Mouse (Mus musculus) thymus, postnatal 25 days (tissue): ENCODE results near the gene Gm11492.

Source experiments
- DNase-seq: peaks from one replicate; pipeline ENCODE4 v3.0.0; 2022

The Gm11492 gene

DNA sequence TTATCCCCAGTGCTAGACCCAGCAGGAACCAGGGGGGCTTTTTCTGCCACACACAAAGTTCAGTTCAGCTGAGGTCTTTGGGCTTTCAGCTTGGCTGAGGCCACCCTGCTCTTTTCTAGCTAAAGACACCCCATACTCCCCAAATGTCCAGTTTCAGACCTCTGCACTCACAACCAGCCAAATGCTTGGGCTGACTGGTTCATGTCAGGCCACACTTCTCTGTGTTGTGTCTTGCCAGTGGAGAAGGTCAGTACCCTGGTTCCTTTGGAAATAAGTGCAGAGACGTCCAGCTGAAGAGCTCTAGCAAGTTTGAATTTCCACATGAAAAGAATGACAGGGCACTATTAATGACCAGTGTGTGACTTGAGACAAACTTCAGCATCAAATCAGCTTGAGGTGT, 13.3 kb downstream of the Gm11492 start:
- no peak for DNase-seq

DNA sequence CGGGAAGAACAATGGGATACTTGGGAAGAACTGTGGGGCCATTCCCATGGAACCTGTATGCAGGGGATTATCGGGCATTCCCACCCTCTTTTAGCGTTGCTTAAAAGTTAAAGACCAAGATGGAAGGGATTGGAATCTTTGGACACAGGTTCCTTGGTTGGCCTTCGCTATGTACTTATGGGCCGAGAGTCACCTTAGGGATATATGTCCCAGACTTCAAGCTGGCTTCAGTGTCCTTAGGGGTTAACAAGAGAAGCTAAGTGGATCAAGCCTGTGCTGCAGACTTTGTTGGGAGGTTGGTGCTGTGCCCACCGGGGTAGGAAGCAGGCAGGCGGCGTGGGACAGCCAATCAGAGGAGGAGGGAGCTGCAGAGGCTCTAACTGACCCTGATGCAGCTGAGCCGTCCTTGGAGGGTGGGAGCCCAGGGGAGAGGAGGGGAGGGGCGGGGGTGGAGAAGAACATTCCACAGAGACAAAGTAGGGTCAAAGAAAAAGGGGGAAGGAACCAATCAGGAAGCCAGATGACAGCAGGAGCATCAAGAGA, 14.2 kb downstream of the Gm11492 start:
- no peak for DNase-seq

DNA sequence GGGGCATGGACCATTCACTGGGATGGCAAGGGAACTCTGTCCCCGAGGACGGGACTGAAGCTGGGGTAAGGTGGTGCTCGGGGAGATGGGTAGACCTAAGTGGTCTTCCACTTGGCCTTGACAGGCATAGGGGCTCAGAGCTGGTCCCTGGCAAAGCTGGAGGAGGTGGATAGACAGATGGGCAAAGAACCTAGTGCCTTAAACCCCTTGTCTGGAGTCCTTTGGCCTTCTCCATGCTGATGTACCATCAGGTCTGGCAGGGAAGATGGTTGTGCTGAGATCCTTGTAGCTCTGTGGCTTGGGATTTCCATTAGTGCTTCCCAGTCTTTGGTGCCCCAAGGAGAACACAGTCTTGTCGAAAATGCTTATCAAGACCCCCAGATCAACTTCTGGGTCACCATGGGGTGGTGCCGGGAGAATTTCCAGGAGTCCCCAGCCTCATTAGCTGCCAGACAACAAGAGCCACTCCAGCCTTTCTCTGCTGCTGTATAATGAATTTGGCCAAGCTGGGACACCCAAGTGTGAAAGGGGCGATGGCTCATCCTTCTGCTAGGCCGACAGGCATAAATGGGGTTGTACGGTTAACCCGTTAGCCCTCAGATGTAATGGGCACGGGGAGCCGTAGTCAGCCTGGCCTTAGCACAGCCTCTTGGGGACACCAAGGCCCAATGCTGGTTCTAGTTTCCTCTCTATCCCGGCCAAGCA, 14.9 kb downstream of the Gm11492 start:
- no peak for DNase-seq

DNA sequence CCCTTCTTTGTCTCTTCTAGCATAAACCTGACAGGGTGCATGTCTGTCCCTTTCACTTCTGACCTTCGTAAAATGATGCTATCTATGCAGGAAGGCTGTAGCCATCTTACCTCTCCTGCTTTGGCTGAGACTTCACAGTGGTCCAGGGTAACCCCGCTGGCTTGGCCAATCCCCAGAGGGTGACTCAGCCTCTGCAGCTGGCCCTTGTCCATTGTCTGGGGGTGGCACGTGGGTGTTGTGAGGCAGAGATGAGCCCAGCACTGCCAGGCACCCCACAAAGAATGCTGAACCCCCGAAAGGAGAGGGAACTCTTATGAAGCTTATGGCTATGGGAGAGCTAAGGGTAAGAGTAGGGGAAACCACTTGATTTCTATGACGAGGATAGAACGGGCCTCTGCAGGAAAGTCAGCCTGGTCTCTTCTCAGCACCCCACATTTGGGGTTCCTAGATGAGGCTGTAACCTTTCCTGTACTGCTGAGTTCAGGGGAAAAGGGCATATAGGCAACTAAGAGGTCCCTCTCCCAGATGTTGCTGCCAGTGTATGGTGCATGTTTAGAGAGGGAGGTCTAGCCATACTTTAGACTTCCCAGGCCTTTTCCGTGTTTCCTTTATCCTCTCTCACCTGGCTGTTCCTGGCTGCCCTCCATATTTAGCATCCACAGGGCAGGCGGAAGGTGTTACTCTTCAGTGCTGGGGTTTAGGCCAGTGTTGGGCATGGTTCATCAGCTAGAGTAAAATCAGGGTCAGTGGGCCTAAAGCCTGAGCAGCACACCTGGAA, 15.7 kb downstream of the Gm11492 start:
- DNase-seq, result no peak

DNA sequence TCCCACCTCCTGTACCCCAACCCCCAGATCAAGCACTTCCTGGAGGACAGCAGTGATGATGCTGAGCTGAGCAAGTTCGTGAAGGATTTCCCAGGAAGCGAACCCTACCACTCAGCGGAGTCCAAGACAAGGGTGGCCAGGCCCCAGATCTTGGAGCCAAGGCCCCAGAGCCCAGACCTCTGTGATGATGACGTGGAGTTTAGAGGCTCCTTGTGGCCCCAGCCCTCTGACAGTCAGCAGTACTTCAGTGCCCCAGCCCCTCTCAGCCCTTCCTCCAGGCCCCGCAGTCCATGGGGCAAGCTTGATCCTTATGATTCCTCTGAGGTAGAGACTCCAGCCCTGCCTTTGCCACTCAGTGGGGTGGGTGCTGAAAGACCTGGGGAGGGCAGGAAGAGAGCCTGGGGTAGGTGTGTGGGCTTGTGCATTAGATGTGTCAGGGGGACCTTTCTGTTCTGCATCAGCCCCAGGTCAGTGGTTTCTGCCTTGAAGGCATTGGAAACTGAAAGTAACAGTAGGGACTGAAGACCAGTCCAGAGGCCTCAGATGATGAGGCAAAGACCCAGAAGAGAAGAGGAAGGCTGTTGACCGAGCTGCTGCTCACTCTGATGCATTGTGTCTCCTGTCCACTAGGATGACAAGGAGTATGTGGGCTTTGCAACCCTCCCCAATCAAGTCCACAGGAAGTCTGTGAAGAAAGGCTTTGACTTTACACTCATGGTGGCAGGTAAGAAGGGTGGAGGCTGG, 17.0 kb downstream of the Gm11492 start:
- no peak for DNase-seq

DNA sequence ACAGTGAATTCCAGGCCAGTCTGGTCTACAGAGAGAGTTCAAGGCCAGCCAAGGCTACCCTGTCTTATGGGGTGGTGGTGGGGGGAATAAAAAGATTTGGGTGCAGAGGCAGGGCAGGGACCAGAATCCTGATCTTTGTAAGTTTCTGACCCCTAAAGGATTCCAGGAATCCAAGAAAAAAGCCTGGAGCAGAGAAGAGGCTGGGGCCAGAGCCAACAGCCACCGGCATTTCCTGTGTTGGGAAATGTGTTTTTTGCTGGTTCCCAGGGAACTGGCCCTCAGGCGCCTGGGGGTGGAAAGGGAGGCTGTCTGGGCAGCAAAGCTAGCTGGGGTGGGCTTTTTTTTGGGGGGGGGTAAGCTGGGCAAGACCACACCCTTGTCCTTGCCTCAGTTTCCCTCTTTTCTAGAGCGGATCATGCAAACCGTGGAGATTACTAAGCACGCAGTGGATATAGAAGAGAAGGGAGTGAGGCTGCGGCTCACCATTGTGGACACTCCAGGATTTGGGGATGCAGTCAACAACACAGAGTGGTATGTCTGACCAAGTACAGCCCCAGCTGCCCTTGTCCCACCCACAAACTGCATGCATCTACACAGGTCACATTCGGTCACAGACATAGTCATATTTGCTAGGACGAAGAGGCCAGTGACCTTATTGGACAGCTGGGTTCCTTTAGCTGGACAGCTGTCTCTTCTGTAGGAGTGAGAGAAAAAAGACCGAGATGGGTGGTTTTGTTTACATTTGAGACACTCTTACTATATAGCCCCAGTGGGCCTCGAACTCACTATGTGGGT, 18.5 kb downstream of the Gm11492 start:
- DNase-seq, result no peak

DNA sequence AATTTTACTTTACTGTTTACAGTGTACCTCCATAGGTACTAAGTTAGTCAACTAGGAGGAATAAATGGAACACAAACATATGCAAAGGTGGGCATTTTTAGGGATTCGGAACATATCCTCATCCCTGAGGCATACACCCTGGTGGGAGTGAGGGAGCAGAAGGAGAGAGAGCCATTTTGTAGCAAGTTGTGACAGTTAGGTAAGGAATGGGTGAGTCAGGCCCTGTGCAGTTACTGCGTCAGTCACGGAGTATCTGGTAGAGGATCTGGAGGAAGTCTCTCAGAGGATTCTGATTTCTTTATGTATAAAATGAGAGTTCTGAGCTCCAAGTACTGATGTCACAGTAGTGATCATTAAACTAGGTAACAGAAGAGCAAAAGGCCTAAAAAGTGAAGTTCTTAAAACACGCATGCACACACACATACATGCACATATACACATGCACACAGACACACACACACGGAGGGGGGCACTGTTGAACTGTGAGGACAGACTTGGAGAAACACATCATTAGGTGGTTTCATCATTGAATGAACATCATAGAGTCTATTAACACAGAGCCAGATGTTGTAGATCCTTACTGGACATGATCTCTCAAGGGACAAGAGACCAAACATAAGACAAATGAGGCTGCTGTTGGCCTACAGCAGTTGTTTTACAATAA, 20.9 kb downstream of the Gm11492 start:
- DNase-seq, result no peak

DNA sequence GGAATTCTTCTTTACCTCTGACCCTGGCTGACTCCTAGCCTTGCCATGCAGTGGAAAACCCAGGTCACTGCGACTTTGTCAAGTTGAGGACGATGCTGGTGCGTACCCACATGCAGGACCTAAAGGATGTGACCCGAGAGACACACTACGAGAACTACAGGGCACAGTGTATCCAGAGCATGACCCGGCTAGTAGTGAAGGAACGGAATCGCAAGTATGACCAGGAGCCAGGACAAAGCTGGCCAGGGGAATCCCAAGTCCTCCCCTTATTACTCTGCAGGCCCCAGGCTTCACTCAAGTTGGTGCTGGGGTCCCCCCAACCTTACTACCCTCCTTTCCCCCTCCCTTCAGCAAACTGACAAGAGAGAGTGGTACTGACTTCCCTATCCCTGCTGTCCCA, 23.2 kb downstream of the Gm11492 start:
- no peak for DNase-seq

DNA sequence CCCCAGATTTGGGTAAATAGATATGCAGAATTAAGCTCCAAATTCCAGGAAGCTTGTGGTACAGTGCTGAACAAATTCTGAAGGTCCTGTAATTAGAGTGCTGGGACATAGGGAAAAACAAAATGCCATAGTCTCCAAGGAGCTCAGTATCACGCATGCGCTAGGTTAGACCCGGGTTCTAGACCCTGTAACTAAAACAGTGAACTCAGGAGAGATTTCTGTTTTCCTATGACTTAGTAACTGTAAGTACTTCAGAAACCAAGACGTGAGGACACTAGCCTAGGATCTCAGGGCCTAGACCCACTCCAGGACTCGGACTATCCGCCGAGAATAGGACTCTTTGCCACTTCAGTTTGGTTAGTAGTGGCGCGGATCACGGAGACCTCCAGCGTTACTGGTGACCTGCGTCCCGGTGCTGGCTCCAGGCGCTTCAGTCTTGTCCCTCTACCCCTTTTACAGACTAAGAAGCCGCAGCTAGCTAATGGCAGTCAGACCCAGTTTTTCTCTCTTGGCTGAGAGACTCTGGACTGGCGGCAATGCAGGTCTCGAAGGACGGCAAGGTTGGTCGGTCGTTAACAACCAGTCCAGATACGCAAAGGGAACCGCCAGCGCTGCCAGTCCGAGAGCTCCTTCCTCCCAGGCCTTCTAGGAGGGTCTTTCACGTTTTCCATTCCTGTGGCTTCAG, 24.5 kb downstream of the Gm11492 start:
- no peak for DNase-seq

DNA sequence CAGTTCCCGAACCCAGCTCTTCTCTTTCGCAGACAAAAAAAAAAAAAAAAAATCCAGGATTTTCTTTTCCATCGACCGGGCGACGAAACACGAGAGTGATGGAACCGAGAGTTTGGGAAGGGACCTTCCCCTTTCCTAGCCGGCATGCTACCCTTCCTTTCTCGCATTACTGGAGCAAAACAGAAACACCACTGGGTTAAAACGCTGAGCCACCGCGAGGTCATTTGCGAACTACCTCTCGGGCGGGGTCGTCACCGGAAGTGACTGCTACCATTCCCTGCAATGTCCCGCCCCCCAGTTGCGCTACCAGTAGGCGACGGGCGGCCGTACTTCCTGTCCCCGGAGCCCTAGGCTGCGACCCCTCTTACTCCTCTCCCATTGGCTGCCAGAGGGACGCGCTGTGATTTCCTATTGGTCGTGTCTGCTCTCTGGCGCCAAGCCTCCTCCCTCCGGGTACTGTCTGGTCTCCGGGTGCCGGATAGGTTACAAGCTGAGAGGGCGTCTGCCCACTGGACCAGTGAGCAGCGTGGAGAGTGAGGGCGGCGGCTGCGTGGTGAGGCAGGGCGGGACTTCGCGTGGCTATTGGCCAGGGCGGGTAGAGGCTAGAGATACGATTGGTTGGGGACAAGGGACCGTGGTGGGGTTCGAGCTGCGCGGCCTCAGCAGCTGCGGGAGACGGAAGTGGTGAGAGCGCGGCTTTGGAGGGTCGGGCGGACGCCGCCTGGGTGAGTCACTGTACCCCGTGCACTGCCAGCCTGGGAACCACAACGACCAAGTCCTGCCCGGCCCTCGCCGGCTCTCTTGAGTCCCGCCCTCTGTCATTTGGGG, 25.3 kb downstream of the Gm11492 start, which contains the start of gene Mtmr4:
TSS of gene Mtmr4 (plus strand) at position 637 of the 828 bp plus-strand sequence.
- peak; percentile 98 for DNase-seq

DNA sequence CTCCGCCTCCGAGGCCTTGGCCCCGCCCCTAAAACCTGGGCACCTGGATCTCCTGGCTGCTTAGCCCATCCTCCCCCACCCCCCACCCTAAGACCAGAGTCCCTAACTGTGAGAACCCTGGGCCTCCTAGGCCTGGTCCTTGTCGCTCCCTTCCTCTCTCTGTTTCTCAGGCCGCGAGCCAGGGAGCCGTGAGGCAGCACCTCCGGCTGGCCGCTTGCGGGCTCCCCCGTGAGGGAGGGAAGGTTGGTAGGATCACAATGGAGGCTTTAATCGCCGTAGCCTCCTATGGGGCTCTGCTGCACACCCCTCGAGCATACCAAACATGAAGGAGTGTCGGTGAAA, 25.9 kb downstream of the Gm11492 start:
- no peak for DNase-seq

DNA sequence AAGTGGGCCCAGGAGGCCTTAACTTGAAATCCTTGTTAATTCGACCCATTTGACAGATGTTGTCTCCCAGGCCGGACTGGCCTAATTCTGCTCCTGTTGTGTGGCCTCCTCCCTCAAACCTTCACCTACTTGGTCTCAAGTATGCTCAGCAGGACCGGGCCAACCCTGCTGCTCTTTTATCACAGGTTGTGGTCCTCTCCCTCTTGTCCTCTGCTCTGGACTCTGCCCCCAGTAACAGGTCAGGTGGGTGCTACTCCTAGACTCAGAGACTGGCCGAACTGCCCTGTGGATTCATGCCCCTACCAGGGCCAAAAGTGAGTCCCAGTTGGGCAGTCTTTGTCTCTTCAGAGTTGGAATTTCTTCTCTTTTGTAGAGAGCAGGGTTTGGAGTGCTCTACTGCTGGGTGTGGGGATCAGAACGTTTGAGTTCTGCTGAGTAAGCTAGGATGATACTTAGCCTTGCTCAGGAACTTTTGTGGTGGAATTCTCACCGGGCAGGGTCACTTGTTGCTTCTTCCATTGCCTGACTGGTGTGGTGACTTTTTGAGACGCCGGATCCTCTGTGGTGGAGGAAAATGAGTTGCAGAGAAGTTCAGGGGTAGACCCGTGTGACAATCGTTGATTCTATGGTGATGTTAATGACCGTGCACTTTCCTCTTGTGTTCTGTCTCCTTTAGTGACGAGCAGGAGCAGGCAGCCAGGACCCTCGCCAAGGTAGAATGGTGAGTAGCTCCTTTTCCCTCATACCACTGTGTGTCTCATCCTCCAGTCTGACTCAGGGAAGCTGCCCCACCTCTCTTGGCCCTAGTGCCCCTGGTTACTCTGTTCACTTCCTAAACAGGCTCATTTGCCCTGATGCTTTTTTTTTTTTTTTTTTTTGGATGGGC, 26.5 kb downstream of the Gm11492 start:
- DNase-seq, result no peak

DNA sequence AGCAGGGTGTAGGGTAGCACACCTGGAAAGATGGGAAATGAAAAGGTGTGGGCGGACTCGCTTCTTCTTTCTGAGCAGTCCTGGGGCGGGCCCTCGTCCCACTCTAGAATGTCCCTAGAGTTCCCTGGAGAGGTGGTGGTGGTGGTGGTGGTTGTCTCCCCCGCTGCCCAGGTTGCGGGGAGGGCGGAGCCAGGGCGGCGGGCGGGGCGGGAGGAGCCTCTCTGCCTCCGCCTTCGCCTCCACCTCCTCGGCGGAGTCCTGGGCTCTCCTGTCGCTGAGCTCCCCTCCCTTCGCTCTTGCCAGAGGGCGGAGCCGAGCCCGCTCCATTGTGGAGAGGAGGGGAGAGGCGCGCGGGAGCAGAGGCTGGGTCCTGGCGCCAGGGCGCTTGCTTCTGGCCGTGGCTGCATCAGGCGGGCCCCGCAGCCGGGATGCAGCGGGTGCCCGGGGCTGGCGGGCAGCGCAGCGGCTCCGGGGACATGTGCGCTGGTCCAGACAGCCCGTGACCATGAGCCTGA, 28.9 kb downstream of the Gm11492 start:
- DNase-seq, result peak; percentile 77

DNA sequence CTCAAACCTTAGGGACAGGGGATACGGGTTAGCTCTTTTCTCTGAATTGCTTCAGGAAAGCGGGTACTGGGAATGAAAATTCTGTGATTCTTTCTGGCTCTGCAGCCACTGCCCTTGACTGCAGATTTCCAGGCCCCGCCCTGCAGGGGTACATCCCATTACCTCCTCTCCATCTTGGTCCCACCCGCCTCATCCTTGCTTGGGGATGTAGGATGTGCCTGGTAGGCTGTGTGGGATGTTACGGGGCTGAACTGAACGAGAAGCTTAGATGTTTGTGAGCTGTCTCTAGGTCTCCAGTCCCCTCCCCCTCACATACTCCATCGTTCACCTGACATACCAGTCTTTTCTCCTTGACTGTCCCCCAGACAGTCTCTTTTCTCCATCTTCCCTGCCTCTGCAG, 29.5 kb downstream of the Gm11492 start:
- DNase-seq, result no peak

DNA sequence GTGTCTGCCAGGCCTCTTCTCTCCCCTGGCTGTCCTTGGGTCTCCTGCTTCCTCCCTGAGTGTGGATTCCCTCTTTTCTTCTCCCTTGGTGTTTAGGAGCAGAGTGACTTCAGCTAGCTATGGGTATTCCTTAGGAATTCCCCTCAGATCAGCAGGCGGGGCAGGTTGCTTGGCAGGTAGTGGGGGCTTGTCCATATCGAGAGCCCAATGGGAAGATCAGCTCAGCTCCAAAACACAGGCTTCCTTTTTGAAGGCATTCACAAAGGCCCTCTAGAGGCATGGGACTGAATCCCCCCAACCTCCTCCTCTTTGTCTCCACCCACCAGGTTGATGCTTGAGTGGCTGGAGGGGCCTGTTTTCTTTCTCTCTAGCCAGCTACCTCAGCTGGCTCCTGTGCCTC, 30.0 kb downstream of the Gm11492 start:
- DNase-seq, result no peak

DNA sequence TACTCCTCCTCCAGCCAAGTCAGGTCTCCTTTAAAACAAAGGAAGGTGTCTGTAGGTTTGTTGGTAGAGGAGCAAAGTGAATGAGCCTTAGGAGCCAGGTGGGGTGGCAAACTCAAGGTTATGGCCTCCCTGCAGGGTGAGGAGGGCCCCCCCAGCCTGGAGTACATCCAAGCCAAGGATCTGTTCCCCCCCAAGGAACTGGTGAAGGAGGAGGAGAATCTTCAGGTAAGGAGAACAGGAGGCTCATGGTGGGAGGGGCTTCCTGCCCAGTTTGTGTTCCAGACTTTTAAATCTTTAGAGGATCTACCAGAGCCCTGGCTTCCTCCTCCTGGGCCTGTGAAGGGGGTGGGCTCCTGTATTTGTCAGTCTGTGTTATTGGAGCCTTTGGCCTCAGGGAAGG, 30.6 kb downstream of the Gm11492 start:
- no peak for DNase-seq

DNA sequence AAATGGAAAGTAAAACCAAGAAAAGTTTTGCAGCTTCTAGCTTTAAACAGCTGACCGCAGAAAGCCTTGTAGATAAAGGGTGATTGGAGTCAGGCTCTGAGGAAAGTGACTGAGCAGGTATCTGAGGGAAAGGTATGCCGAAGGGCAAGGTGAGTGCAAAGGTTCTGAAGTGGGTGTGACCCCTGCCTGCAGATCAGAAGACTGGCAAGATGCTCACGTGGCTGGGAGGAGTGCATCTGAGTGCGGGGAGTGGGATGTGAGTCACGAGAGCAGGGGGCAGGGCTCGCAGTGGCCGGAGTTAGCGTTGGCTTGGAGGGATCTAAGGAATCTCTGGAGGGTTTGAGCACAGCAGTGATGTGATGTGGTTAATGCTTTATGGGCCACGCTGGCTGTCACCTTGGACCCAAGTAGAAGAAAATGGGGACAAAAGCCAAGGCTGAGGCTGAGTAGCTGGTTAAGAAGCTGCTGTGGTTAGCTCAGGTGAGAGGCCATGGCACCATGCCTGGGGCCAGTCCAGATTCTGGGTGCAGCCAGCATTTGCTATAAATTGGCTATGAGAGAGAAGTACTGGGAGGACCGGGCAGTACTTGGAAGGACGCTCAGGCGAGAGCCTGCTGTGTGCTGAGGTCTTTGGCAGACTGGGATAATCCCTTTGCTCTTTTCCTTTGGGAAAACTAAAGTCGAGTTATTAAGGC, 33.1 kb downstream of the Gm11492 start:
- no peak for DNase-seq

DNA sequence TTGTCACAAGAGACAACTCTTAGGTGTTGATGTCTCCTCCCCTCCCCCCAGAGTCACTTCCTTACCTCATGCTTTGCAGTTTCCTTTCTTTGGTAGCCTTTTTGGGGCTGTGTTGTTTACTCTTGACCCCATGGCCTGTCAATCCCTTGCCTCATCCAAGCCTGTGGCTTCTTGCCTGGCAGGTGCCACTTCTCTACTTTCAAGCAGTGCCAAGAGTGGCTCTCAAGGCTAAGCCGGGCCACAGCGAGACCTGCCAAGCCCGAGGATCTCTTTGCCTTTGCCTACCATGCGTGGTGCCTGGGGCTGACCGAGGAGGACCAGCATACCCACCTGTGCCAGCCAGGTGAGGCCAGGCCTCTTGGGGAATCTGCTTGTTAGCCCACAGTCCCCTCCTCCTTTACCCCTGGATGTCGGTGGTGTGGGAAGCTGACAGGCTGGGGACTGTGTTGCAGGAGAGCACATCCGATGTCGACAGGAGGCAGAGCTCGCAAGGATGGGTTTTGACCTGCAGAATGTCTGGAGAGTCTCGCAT, 33.9 kb downstream of the Gm11492 start:
- no peak for DNase-seq
